Mouse (Mus musculus): ENCODE results near the gene Fam98a.
A peak's percentile ranks its signal among the peaks of the same experiment; 100 is the strongest.

The Fam98a gene

GRCm38 (mm10) chr17:75551512-75552400 is at the start of gene Fam98a:
Gene Fam98a, minus strand, starts transcription at chr17:75551946.
- DNase-seq (ENCODE audit: low spot score): peak; percentile 99

- no peak for DNase-seq (ENCODE audit: low spot score)
These were observed 46.9 kb upstream of the Fam98a start for GRCm38 (mm10) chr17:75598652-75599051.

GRCm38 (mm10) chr17:75582738-75583137 is 31.0 kb upstream of the Fam98a start:
- no peak for DNase-seq (ENCODE audit: low spot score)

DNA sequence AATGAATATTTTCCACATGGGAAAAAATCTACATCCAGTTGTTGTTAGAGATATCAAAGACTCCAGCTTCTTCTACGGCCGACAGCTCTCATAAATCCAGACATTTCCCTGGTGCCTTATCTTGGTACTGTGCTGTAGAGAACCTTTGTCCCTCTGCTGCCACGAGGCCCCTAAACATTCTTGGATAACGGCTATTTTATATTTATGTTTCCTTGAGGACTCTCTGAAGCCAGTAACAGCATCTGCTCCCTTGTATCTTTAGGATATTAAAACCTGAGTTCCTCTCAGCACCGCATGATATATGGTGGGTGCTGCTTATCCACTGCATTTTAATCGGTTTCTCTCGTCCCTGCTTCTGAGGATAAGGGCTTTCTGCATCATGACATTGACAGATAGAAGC is 23.9 kb upstream of the Fam98a start:
- DNase-seq (ENCODE audit: low spot score): peak; percentile 16

- DNase-seq (ENCODE audit: low spot score): no peak
These were observed 6.3 kb upstream of the Fam98a start for GRCm38 (mm10) chr17:75558041-75558440.

- no peak for DNase-seq (ENCODE audit: low spot score)
These were observed 5.3 kb upstream of the Fam98a start for GRCm38 (mm10) chr17:75557031-75557430.

DNA sequence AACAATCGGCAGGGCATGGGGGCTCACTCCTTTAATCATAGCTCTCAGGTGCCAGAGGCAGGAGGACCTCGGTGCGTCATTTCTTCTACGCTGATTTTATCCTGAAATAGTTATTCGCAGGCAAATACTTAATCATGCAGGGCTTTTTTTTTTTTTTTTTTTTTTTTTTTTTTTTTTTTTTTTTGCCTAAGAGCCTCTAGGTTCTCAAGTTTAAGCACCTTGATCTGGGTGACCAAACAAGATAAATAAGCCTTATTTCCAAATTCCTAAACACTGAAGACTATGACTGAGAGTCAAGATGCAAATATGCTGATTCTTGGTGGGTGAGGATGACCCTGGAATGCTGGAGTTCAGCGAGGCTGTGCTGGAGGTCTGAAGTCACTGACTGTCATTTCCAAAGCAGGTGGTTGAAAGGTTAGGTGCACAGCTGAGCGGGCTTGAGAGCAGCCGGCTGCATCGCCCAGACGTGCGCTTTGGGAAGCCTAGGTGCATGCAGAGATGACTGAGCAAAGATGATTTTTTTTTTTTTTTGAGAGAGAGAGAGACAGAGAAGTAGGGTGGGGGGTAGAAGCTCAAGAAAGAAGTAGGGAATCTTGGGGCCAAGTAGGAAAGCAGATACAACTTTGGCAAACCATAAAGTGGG is 854 bp downstream of the Fam98a start:
- peak; percentile 32 for DNase-seq (ENCODE audit: low spot score)

DNA sequence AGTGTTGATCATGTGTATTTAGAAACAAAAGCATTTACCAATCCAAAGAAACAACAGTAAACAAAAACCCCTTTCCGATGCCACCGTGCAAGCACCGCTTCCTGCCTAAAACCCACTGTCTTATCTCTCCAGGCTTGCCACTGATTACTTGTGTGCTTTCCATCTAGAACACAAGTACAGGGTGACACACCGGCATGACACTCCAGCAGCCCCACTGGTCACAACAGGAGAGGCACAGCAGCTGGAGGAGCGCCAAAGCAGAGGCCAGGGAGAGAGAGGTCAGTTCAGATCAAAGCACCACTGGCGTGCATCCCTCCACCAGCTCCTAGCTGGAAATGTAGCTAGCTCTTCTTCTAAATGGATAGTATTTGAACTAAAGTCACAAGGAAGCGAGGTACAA is 7.5 kb downstream of the Fam98a start:
- no peak for DNase-seq (ENCODE audit: low spot score)

- no peak for DNase-seq (ENCODE audit: low spot score)
These were observed 8.3 kb downstream of the Fam98a start for GRCm38 (mm10) chr17:75543434-75543833.

DNA sequence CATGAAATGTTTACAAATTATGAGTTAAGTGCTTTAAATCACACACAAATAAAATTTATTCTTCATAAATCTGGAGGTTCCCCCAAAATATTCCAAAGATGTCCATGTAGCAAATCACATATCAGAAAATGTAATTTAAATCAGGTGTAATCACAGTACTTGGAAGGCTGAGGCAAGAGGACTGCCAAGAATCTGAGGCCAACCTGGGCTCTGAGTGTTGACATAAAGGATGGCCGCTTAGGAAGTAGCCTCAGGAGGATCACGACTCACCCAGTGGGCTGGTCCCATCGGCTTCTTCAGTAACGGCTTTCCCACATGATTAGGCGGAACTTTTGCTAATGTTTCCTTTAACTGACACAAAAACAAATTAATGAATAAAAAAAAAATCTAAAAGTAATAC is 11.9 kb downstream of the Fam98a start:
- DNase-seq (ENCODE audit: low spot score): no peak

GRCm38 (mm10) chr17:75539130-75539529 is 12.6 kb downstream of the Fam98a start:
- DNase-seq (ENCODE audit: low spot score): no peak

DNA sequence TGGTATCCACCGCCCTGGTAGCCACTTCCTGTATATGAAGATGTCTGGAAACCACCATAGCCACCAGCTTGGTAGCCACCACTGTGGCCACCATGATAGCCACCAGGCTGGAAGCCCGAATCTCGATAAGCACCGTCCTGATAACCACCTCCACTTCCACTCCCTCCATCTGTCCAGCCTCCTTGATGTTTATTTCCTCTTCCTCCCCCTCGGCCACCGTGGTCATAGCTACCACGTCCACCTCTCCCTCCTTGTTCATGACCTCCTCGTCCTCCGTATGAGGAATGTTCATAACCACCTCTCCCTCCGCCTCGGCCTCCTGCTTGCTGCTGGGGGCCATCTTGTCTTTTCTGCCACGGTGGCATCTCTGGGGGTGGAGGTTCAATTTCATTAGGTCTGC is 13.3 kb downstream of the Fam98a start:
- no peak for DNase-seq (ENCODE audit: low spot score)

DNA sequence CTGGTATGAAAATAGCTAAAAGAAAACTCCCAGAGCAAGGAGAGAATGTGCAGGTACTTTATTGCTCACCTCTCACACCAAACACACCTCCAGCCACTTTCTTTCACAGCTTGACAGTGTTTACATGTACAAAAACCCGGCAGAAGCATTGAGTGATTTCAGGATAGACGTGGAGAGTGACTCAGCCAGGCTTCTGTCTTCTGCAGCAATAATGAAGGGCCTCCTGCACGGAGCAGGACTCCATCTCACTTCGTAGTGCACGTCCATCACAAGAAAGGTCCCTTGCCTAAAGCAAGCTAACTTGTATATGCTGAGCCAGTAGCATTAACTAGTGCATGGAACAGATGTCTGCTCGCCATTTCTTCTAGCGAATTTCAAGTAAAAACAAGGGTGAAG is 14.7 kb downstream of the Fam98a start:
- DNase-seq (ENCODE audit: low spot score): no peak

DNA sequence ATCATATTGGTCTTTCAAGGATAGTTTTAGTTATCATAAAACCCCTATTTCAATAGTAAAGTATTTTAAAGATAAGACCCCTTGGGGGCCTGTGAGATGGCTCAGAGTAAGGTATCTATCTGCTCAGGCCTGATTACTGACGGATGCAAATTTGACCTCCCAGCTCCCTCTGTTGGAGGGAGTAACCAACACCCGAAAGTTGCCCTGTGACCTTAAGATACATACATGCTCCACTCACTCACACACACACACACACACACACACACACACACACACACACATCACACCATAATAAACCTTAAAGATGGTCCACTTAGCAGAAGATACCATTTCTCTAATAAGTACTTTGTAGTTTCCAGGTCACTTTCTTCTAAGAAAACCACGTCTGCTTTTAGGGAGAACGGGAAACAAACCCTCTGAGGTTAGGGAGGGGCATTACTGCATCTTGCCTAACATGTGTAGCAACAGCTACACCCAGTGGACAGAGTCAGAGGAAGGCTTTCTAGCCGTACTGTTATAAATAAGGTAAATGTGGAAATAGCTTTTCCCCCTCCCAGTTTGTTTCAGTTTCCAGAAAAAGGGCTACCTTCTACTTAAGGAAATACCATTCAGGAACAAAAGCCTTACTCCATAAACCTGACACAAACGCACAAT is 15.2 kb downstream of the Fam98a start:
- DNase-seq (ENCODE audit: low spot score): peak; percentile 61

GRCm38 (mm10) chr17:75535612-75536011 is 16.1 kb downstream of the Fam98a start:
- DNase-seq (ENCODE audit: low spot score): no peak

DNA sequence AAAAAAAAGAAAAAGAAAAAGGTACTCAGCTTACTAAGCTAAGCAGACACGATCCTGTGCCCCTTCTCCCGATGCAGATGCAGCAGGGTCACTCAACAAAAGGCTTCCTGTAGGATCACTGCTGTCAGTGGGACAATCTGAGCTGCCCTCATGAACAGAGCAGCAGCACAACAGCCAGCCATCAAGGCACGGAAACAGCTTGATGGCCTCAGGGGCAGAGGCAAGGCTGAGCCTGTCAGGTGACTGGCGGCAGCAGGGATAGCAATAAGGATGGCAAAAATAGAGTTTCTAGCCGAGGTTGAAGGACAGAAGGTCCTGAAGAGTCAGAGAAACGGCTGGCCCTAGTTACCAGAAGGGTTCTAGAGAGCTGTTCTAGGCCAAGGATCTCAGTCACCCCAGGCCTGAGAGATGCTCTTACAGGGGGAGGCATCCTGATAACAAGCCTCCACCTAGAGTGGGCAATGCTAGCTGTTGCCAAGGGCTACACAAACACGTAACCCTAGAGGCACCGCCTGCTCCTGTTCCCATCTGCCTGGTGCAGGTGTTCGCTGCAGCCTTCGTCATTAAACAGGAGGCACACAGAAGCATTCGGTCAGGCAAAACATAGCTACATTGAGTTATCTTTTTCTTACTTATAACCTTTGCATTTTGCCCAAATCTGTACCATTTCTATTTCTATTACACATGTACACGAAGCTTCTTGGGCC is 17.3 kb downstream of the Fam98a start:
- no peak for DNase-seq (ENCODE audit: low spot score)

- DNase-seq (ENCODE audit: low spot score): no peak
These were observed 19.2 kb downstream of the Fam98a start for GRCm38 (mm10) chr17:75532469-75532986.

DNA sequence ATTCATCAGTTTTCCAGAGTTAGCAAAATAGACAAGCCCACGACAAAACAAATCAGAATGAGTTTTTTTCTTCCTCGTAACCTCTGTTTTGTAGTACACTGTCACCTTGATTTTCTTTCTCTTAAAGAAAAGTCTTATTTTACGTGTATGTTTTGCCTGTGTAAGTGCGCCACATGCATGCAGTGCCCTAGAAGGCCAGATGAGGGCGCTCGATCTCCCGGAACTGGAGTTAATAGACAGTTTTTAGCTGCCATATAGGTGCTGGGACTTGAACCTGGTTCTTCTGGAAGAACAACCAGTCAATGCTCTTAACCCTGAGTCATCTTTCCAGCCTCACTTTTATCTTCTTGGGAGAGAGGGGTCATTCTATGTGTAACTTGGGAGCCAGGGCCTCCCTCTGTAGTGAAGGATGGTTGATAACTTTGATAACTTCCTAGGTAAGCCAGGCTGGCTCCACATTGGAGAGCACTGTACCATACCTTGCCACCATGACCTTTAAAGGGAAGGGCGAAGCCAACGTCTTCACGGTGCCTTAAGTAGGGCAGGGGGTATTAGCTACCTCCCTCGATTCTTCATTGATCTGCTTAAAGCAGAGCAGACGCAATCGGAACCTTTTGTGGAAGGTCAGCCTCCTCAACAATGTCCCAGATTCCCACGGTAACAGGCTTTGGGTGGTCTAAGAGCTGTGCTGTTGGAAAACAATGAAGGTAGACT is 22.4 kb downstream of the Fam98a start:
- DNase-seq (ENCODE audit: low spot score): no peak

GRCm38 (mm10) chr17:75526411-75526810 is 25.3 kb downstream of the Fam98a start:
- no peak for DNase-seq (ENCODE audit: low spot score)

DNA sequence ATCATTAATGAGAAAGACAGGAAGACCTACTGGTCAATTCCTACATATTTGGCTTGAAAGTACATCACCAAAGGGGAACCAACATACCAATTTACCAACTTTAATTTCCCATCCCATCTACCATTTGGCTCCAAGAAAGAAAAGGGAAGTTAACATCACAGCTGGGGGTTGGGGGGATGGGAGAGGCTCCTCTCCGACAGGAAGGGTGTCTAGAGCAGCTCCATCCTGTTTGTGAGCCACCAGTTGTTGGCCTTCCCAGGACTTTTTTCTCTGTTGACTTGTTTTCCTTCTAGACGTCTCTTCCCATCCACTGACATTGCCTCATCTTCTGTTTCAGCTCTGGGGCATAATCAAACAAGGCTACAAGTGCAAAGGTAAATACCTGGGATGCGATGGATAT is 27.9 kb downstream of the Fam98a start:
- DNase-seq (ENCODE audit: low spot score): no peak

DNA sequence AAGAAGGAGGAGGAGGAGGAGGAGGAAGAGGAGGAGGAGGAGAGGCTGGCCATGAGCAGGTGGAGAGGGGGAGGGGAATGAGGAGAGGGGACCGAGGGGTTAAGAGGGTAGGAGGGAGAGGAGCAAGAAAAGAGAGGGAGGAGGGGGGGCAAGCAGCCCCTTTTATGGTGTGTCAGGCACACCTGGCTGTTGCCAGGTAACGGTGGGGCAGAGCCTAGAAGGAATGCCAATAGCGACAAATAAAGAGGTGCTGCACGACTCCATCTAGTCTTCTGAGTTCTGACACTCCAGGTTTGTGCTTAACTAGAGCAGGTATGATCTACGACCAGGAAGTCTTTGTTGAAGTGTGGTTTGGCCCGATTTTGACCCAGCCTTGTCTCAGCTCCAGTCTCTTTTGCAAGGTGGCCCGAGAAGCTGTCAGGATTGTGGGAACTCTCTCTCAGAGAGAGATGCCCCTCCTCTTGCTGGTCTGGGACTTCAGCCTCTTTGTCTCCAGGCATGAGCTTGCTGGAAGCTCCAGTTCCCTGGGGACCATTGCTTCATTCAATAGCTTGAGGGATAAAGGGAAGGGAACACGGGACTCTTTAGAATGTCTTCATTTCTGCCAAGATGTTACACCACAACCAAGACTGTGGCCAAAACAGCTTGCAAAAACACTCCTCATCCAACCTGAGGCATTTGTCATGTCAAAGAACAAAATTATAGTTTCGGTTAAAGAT is 29.2 kb downstream of the Fam98a start:
- no peak for DNase-seq (ENCODE audit: low spot score)

Measured in embryo, embryonic 10.5 days (tissue).